Mouse (Mus musculus) heart, adult 18-20 months (tissue): ENCODE results near the gene Mgat3. TPM values are rescaled to one million over a fixed set of nuclear protein-coding genes. Genes with fewer than 3 reads are reported as not detected.
A peak's percentile ranks its signal among the peaks of the same experiment; 100 is the strongest.

Source experiments
- DNase-seq, 2 experiments: peaks; one replicate each; pipeline ENCODE4 v3.0.0; 2021 to 2022; ENCODE audit warnings: mixed read lengths in 1 of 2
- total RNA-seq, 2 experiments: library from RNA; stranded (reverse); gene quantifications; 2 replicates each; pipeline ENCODE4 v1.2.3; 2021

Mgat3 gene
- total RNA-seq, 2 experiments from 2014 or later = 4.3 to 5.2 TPM

DNA sequence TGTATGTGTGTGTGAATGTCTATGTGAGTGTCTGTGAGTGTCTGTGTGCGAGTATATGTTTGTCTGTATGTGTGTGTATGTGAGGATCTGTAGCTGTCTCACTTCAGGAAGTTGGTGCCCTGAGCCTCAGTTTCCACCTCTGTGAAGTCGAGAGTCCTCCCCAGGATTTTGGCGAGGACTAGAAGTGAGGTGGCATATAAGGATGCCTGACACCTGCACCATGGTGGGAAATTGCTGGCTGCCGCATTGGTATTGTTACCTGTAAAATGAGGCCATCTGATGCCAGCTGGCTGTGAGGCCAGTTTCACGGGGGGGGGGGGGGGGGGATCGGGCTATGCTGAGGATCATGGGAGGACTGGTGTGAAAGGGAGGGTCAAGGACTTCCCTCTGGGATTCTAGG, 2.2 kb downstream of the Mgat3 start:
- DNase-seq = no peak

DNA sequence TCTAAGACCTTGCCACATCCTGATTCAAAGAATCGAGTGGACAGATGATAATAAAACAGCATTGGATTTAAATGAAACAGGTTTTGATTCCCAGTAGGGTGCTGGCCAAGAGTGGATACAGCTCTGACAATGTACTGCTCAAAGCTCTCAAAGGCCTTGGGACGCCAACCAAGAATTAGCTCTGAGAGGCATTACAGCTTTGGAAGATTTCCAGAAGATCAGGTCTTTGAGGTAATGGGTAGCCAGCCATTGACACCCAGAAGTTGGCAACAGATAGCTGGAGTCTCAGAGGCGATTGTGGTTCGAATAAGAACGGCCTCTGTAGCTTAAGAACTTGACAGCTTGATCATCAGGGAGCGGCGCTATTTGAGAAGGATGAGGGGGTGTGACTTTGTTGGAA, 8.0 kb downstream of the Mgat3 start:
- DNase-seq = no peak

DNA sequence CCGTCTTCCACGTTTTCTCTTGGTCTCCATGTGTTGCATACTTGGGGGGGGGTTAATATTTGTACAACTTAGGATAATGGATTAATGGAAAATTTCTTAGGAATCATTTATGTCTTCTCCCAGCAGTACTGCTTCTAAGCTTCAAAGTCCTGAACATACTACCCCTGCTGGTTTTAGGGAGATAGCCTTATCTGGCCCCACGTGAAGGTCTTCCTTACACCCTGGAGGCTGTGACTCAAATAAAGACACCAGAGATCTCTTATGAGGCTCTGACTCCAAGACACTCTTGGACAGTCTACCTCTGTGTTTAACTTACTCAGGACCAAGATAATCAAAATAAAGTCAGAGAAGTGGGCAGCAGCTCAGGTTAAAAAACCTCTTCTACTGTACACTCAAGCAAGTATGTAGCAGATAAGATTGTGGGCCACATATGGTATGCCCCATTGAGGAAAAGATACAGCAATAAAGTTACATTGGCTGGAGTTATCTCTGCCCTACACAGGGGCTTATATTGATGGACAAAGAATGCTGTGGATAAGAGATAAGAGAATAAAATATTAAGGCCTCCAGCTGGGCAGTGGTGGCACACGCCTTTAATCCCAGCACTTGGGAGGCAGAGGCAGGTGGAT, 8.7 kb downstream of the Mgat3 start:
- no peak for DNase-seq

DNA sequence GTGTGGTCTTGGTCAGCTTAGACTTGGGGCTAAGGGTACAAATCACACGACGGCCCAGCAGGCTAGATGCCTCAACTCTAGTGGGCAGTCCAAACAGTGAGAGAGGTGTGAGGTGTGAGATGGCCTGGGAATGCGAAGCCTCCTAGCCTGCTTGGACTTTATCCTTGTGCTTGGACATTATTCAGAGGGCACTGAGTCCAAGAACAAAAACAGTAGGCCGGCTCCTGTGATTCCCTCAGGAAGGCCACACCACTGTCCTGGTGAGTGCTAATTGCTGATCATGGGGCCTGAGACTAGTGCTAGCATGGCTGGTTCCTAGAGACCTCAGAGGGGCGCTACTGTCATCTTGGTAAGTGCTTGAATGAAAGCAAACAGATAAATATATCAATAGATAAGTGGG, 15.4 kb downstream of the Mgat3 start:
- DNase-seq = no peak

DNA sequence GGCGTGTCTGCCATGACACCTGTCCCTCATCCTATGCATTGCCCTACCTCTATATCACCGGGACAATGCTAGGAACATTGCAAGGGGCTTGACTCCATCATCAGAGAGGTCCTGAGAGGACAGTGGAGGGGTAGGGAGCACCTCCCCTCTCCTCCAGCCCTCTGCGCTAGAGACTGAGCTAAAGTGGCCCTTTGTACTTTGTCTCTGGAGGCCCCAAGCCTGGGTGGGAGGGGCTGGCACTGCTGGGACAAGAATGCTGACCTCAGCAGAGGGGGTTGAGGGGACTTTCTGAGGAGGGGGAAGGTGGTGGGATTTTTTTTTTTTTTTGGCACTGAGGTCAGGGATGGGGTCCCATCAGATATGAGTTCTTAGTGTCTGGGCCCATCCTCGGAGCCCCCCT, 16.6 kb downstream of the Mgat3 start:
- DNase-seq = no peak

DNA sequence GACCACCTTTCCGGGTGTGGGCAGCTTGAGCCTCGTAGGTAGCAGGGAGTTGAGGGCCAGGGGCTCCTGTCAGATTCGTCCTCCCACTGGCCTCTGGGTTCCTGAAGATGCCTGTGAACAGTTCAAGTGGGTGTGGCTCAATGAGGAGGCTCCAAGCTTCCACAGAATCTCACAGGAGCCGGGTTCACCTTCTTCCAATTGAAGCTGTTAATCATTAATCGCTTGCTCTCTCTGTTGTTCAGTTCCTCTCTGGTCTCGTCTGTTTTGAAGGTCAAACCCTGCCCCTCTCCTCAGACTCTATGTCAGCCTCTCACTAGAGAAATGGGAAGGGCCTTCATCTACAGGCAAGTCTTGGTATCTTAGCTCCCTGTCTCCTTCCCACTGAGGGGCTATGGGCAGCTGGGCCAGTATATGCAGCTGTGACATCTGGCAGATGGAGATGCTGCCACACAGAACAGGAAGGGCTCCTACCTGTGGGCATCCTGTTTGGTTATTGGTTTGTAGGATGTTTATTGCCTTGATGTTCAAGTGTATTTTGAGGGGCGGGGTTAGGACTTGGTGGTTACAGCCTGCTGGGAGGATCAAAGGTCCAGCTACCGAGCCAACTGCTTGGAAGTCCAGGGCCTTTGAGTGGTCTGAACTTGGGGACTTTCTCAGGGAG, 18.2 kb downstream of the Mgat3 start:
- no peak for DNase-seq

DNA sequence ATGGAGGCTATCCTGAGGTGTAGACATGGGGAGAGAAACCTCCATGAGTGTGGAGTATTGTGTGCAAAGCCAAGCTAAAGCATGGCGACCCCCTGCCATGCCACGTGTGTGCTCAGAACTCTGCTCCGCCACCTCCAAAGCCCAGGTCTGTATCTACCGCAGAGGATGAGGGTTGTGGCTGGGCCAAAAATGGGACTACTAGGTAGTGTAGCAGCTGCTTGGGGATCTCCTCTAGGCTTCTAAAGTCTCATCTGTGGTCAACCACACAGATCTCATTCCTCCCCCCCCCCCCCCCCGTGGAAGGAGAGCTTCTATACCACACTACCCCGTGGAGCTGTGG, 18.7 kb downstream of the Mgat3 start:
- DNase-seq = no peak

DNA sequence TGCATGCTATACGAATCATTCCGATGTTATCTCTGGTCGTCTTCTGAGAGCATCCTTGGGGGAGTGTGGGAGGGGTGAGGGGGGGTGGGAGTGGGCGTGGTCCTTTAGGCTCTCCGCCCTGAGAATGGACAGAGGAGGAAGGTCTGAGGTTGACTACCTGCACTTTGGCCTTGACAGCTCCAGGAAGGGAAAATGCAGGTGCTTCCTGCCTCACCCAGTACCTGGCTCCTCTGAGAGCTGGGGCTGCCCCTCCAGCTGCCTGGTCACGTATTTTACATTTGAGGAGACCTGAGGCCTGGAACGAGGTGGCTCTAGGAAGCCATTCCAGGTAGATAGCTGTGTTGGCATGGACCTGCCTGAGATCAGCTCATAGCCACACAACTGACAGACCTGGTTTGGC, 19.3 kb downstream of the Mgat3 start:
- no peak for DNase-seq

DNA sequence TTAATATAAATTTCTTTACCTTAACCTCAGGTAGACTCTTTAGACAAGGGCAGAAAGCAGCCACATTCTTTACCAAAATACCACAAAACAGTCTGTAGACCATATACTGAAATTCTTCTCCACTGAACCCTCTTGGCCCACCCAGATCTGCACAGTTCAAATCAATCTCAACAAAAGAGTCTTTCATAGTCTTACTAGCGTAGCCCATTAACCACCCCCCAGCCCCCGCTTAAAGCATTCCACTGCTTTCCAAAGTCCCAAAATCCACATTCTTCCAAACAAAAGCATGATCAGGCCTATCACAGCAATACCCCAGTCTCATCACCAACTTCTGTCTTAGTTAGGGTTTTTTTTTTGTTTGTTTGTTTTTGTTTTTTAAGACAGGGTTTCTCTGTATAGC, 26.0 kb downstream of the Mgat3 start:
- DNase-seq = no peak

DNA sequence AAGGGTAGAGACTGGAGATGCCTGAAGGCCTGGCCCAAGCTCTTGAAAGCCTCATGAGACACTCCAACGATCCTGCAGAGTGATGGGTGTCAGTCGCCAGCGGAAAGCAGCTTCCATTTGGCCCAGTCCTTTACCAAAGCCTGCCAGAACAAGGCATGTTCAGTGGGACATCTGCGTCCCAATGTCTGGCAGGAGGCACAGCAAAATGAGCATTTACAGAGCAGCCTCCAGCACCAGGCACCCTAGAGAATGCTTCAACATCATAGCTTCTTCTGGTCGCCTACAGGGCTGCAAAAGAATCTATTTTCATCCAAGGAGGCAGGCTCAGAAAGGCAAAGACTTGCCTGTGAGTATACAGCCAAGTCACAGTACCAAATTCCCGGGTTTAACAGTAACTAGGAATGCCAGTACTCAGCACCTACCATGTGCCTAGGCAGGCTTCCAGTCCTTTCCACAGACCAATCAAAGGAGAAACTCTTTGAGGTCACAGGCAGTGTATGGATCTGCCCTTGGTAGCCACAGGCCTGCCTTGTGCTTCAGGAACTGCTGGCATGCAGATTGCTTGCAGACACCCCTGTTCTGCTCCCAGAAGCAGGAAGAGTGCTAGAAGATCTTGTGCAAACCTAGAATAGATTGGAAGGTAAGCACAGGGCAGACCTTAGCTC, 28.7 kb downstream of the Mgat3 start:
- DNase-seq = peak; percentile 9 to 11

DNA sequence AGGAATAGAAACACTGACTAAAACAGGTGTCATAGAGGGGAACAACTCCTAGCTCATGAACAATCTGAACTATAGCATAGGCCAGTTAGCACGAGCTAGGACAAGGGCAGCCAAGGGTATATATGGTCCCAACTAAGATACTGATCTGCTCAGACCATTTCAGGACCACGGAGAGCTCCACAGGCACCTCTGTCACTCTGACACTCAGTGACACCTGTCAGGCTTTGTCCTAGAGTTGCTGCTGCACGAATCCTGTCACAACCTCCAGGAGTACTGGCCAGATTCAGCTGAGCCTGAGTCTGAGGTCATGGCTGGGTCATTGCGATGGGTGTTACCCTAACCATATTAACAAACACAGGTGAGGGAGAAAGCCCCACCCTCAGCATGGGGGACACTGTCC, 29.9 kb downstream of the Mgat3 start:
- no peak for DNase-seq

DNA sequence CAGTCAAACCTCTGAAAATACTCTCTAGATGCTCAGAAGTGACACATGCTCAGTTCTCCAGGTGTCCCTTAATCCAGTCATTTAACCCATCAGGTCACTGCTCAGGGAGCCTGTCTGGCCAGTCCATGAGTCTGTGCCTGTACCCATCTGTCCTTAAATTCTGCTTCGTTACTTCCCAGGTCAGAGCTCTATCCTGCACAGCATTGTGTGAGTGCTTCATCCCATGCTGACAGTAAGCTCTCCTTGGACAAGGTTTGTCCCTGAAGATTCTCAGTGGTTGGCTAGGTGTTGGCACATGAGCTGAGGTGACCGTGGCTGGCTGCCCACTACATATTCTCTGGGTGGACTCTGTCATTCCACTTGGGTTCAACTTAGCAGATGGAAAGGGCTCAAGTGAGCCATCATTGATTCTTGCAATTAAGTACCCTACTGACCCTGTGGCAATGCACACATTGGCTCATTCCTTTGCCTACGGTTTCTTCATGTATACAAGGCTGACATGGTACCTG, 32.6 kb downstream of the Mgat3 start:
- DNase-seq = no peak

DNA sequence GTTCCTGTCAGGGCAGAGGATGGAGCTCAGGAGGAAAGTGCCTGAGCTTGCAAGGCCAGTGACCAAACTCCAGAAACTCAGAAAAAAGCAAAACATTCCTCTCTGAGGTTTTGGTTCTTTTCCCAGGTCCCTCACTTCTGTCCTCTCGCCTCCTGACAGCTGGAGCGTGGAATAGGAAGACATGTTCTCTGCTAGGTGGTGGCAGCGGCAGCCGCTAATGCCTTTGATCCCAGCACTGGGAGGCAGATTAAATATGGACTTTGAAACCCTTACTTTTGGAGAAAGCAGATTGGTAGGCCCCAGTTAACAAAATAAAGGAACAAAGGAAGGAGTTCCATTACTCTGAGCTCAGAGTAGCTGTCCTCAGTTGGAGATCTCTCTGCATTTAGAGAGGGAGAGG, 34.9 kb downstream of the Mgat3 start:
- no peak for DNase-seq

DNA sequence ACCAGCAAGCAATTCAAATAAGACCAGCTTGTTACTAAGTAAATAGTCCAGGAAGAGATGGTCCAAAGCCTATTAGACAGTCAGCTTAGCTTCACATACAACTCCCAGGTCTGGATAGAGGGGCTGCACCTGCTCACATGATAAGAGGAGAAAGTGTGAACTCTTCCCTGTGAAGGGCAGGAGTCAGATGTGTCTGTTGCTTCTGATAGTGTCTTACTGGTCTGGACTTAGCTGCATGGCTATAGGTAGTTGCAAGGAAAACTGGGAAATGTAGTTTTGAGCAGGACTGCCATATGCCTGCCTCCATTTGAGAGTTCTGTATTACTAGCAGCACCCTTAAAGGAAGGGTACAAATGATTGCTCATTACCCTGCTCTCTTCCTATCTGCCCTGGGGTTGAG, 40.2 kb downstream of the Mgat3 start:
- no peak for DNase-seq

DNA sequence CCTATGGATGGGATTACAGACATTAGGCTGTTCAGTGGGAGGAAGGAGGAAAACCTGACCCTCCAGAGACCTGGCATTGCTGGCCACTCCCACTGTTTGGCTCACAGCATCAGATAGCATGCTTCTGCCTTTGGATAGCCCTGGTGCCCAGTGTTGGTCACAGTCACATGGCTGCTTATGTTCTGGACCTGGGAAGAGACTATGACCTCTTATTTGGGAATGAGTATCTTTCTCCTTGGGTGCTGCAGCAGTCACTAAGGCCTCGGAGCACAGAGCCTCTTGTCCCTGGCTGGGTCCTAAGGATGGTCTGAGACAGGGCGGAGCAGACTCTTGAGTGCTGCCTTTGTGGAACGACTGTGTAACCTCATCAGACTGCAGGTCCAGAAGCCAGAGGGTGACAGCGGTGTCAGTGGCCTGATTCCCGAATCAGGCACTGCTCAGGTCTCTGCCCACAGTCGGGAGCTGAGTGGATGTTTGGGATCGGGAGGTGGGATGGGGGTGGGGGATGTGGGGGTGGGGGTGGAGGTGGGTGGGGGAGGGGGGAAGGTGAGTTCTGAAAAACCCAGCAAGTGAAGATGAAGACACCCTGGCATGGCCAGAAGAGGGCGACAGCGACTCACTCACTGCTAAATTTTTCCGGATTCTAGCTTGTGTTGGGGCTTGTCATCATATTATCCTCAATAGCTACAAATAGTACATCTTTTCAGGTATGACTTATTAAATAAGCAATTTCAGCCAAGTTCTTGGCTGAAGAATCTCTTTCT, 42.4 kb downstream of the Mgat3 start:
- DNase-seq = peak in 1 of 2 experiments; percentile 47

DNA sequence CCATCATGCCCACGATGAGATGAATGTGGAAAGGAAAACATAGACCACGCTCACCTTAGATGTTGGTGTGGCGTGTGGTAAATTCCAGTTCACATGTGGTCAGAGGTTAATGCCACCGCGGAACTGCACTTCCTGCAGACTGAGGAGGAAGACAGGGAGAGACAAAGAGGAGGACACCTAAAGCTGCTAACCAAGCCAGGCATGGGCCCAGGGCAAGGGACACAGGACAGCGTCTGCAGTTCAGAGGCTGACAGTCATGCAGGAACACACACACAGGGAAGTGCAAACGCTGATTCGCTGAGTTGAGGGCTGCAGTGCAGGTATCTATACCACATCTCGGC, 42.9 kb downstream of the Mgat3 start:
- no peak for DNase-seq

DNA sequence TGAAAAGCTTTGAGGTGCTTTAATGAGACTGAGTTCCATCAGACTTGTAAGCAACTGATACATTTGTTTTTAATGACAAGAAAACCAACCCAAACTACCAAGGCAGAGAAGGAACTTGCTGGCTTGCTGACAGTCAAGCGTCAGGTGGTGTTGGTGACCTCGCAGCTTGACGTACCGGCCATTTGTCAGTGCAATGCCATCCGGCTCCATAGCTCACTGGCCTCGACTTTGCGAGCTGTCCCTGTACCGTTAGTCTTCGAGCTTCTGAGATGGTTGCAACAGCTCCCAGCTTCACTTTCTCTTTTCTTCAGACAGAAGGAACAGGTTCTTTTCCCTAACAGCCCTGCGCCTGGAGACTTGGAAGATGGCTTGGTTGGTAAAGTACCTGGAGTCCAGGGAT, 44.0 kb downstream of the Mgat3 start:
- DNase-seq = no peak

DNA sequence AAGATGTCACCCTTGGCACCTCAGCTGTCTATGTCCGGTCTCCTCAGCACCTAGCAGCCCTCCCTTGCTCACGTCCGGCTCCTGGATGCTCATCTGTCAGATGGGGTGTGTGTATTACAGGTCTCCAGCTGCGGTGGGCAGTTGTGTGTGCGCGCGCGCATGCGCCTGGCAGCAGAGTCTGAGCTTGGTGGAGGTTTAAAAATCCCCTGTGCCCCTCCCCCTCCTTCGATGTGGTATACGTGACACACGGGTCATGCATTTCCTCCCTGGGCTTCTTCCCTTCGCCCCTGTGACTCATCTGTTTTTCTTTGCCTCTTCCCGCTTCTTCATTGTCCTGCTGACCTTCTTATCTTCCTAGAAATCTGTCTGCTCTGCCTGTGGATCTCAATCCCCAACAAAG, 45.7 kb downstream of the Mgat3 start:
- peak in 1 of 2 experiments; percentile 9 for DNase-seq

DNA sequence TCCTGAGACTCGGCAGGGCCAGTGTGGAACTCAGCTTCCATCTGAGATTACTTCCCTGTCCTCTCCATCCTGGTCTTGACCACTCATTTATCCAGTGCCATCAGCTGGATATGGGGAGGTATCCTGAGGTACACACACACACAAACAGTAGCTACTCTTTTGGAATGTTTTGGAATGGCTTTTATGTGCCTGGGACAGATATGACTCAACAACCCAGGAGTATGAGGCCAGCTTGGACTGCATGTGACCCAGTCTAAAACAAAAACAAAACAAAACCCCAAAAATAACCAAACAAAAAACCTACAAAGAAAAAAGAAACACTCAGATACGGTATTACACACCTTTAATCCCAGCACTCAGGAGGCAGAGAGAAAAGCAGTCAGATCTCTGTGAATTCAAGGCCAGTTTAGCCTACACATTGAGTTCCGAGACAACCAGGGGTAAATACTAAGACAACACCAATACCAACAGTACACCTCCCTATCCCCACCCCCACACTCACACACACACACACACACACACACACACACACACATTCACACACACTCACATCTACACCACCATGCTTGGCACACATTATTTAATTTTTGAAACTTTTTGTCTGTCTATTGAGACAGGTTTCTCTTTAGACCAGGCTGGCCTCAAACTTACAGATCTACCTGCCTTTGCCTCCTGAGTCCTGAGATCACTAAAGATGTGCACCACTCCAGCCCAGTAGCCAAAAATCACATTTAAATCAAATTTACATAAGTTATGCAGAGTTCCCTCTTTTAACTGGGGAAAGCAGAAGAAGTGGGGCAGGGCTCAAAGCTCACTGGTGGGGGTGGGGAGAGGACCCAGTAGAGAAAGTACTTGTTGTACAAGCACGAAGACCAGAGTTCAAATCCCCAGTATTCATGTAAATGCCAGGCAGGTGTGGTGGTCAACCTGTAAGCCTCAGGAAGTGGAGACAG, 46.5 kb downstream of the Mgat3 start:
- DNase-seq = no peak

DNA sequence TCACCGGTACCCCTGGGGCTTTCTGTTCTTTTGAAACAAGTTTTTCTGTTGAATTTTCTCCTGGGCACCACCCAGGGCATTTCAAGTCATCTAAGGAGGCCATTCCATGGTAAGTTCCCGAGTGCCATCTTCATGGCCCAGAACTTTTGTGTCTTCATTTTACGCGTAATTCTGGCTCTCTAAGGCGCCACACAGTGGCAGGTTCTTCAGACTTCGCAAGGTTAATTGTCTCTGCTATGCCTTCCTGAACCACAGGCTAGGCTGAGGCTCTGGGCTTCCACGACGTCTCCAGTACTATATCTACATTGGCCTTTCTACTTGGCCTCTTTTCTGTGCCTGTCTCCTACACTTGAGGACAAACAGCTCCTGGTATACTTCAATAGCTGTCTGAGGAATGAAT, 47.5 kb downstream of the Mgat3 start:
- no peak for DNase-seq

DNA sequence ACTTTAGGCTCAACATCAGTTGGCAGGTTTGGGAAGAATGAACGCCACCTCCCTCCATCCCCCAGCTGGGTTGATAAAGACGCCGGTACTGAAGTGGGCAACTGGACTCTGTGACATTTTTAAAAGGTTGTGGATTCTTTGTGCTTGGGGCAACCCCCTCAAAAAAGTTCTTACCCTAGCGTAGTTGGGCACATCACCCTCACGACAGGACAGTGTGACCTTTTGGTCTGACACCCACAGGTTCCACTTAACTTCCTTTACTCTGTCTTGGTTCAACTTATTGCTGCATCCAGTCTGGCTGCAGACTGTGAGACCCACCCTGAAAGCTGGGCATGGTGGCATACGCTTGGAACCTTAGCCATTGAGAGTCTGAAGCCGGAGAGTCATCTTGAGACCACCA, 50.2 kb downstream of the Mgat3 start:
- DNase-seq = no peak

DNA sequence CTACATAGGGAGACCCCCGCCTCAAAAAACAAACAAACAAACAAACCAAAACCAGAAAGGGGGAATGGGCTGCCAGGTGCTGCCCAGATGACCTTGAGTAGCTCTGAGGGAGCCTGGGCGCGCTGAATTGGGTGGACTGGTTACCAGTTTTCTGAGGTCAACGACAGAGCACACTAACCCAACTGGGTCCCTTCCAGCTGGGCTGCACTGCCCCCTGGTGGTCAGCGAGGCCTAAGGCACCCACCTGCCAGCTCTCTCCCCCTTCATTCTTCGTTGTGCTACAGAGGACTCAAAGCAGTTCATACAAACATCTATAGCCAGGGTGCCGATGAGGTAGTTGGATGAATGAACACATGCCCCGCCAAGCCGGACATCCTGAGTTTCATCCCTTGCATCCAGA, 51.7 kb downstream of the Mgat3 start:
- peak; percentile 48 to 84 for DNase-seq
